Mouse (Mus musculus) midbrain, embryonic 14.5 days (tissue): ENCODE measurements around the gene Sirpb1a. TPM values are rescaled to one million over a fixed set of nuclear protein-coding genes. Genes with fewer than 3 reads are reported as not detected.
A peak's percentile ranks its signal among the peaks of the same experiment; 100 is the strongest.
"Not testable (repeated sequence)": the region's sequence is repeated elsewhere in the genome, so short reads cannot be mapped to it uniquely, and the experiment has no call there.

ENCODE experiments used
- ATAC-seq: fragments of 200-750 bp; cut with Nextera tagmentation; 2 replicates; pipeline ENCODE4 v1.8.0; 2017; ENCODE audit warnings: moderate number of reproducible peaks, moderate library complexity; ENCODE audit not compliant: low FRiP score, low TSS enrichment
- DNase-seq: peaks from one replicate; pipeline ENCODE4 v3.0.0-alpha.2; 2015
- H3K27ac ChIP-seq: fragments of 300-500 bp; sonication (generic); replicated peaks from 2 replicates; pipeline ENCODE4 v1.5.1; 2014; ENCODE audit warnings: mild to moderate bottlenecking, low read depth, low read length, moderate library complexity
- H3K27me3 ChIP-seq: fragments of 300-500 bp; sonication (generic); 2 replicates; pipeline ENCODE4 v1.6.1; 2014; ENCODE audit warnings: low read length, control low read depth, mixed read lengths; ENCODE audit not compliant: control insufficient read depth, insufficient read depth
- H3K36me3 ChIP-seq: fragments of 300-500 bp; sonication (generic); 2 replicates; pipeline ENCODE4 v1.6.1; 2014; ENCODE audit warnings: low read length, control low read depth; ENCODE audit not compliant: control insufficient read depth, insufficient read depth
- H3K4me1 ChIP-seq: fragments of 300-500 bp; sonication (generic); 2 replicates; pipeline ENCODE4 v1.6.1; 2014; ENCODE audit warnings: mild to moderate bottlenecking, antibody characterized with exemption, low read length, control low read depth; ENCODE audit not compliant: control insufficient read depth, insufficient read depth
- H3K4me2 ChIP-seq: fragments of 300-500 bp; sonication (generic); 2 replicates; pipeline ENCODE4 v1.6.1; 2014; ENCODE audit warnings: mild to moderate bottlenecking, low read length, moderate library complexity
- H3K4me3 ChIP-seq: fragments of 300-500 bp; sonication (generic); replicated peaks from 2 replicates; pipeline ENCODE4 v1.5.1; 2014; ENCODE audit warnings: low read depth, low read length
- H3K9ac ChIP-seq: fragments of 300-500 bp; sonication (generic); replicated peaks from 2 replicates; pipeline ENCODE4 v1.6.1; 2014; ENCODE audit warnings: mild to moderate bottlenecking, low read length, moderate library complexity
- H3K9me3 ChIP-seq: fragments of 300-500 bp; sonication (generic); 2 replicates; pipeline ENCODE4 v1.6.1; 2016; ENCODE audit warnings: low read length, control low read depth, mixed read lengths; ENCODE audit not compliant: control insufficient read depth
- WGBS: fragments of 180-500 bp; shearing (Covaris S2); extraction: QIAGEN DNeasy Blood & Tissue Kit; methylation state at CpG from one replicate; pipeline ENCODE4 v1.1.7; 2014; 5-methylcytosine and 5-hydroxymethylcytosine counted together
- polyA plus RNA-seq: library from polyadenylated mRNA; unstranded; fragments of >200 nt; fragmentation: Nextera tagmentation; extraction: Ambion mirVana; gene quantifications from 2 replicates; pipeline ENCODE4 v1.2.1, GENCODE M21; 2014

The Sirpb1a gene
- not detected in 2 replicates for polyA plus RNA-seq

GRCm38 (mm10) chr3:15426447-15426846 lies at the start of gene Sirpb1a:
TSS of gene Sirpb1a (minus strand) at chr3:15426520.
- H3K36me3 ChIP-seq, ATAC-seq, H3K4me2 ChIP-seq, DNase-seq, H3K4me1 ChIP-seq, H3K9me3 ChIP-seq, H3K27ac ChIP-seq, H3K4me3 ChIP-seq, H3K27me3 ChIP-seq, H3K9ac ChIP-seq: not testable (repeated sequence)
- 96% methylated on average over 1 of the region's 1 CpGs for WGBS

DNA sequence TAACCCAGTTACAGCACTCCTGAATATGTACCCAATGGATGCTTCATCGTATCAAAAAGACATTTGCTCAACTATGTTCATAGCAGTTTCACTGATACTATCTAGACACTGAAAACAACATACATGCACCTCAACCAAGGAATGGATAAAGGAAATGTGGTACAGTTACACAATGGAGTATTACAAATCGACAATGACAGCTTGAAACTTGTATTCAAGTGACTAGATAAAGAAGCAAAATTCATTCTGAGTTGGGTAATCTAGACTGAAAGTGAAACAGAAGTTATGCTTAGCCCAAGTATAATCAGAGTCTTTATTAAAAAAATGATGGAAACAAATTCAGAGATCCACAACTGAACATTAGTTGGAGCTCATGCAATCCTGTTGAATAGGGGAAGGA lies 48.5 kb upstream of the Sirpb1a start:
- ATAC-seq, H3K9me3 ChIP-seq, DNase-seq, H3K4me1 ChIP-seq, H3K27me3 ChIP-seq, H3K4me2 ChIP-seq, H3K9ac ChIP-seq, H3K36me3 ChIP-seq, H3K27ac ChIP-seq, H3K4me3 ChIP-seq: not testable (repeated sequence)
- 88% methylated on average over 1 of the region's 2 CpGs for WGBS

- WGBS = 83% methylated on average over 1 of the region's 3 CpGs
- DNase-seq = not testable (repeated sequence)
Observed at GRCm38 (mm10) chr3:15470158-15470557, 43.8 kb upstream of the Sirpb1a start.

DNA sequence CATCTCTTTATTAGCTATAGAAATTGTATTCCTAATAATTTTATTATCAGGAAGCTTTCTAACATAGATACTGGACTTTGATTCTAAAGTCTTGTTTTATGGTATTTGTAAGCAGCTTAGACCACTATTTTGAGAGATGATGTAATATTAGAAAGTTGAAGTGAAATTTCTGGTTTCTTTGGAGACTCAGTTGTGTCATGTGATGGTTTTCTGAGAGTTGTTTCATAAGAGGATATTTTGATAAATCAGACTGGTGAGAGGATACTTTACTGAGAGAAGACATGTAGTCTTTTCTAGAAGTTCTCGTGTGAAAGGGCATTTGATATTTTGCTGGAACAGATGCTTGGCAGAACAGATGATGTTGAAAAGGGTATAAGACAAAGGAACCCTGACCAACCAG lies 17.6 kb upstream of the Sirpb1a start:
- H3K36me3 ChIP-seq, DNase-seq, H3K4me3 ChIP-seq, H3K4me1 ChIP-seq, H3K27me3 ChIP-seq, ATAC-seq, H3K9me3 ChIP-seq, H3K9ac ChIP-seq, H3K4me2 ChIP-seq, H3K27ac ChIP-seq: not testable (repeated sequence)
- WGBS = 85% methylated on average over 1 of the region's 1 CpGs

More at GRCm38 (mm10) chr3:15470158-15470557, 43.8 kb upstream of the Sirpb1a start:
- H3K9me3 ChIP-seq, H3K4me3 ChIP-seq, H3K4me1 ChIP-seq, H3K9ac ChIP-seq, H3K36me3 ChIP-seq, H3K27ac ChIP-seq, ATAC-seq, H3K27me3 ChIP-seq, H3K4me2 ChIP-seq: not testable (repeated sequence)

- not testable (repeated sequence) for H3K4me2 ChIP-seq, ATAC-seq, H3K4me1 ChIP-seq, H3K36me3 ChIP-seq, H3K9me3 ChIP-seq, H3K27me3 ChIP-seq, H3K4me3 ChIP-seq, DNase-seq, H3K27ac ChIP-seq, H3K9ac ChIP-seq
- WGBS = 69% methylated on average over 1 of the region's 1 CpGs
Observed at GRCm38 (mm10) chr3:15439844-15440243, 13.5 kb upstream of the Sirpb1a start.

DNA sequence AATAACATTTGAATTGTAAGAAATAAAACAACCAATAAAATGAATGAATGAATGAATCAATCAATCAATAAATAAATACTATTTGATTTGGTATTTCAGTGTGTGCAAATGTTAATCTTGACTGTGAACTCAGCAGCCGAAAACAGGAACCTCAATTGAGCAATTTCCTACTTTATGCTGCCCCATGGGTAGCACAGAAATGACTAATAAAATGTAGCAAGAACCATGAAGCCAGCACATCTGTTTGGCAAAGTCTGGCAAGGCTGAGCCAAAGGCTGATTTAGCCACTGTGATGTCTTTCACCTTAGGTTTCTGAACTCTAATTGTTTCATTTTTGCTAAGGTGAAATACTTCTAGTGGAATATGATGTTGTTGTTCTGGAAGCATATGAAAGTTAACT lies 1.6 kb upstream of the Sirpb1a start:
- Histone ChIP-seq H3K9me3 (no peaks in the 10 kb centered on the region), H3K4me1 (no peaks in the 10 kb centered on the region), H3K4me3 (no peak overlapping the region), H3K36me3 (no peaks in the 10 kb centered on the region), H3K4me2 (no peak overlapping the region), H3K27me3 (no peaks in the 10 kb centered on the region), H3K9ac (no peak overlapping the region), H3K27ac (no peak overlapping the region)
- ATAC-seq (no peak), DNase-seq (no peak)
- 85% methylated on average over 1 of the region's 1 CpGs for WGBS

DNA sequence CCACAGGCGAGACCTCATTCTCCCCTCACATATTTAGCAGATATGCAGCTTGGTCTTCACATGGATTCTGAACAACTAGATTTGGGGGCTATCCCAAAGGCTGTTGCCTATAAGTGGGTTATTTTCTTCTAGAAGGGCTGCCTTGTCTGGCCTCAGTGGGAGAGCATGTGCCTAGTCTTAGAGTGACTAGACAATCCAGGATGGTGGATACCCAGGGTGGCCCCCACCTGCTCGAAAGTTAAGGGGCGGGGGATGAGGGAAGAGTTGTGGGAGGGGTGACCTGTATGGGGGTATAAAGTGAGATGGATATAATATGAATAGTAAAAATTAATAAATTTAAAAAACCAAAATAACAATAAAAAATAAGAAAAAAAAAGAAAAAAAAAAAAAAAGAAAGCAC lies 70.6 kb downstream of the Sirpb1a start:
- not testable (repeated sequence) for H3K27me3 ChIP-seq, H3K4me1 ChIP-seq, H3K36me3 ChIP-seq, H3K4me3 ChIP-seq, H3K4me2 ChIP-seq, H3K27ac ChIP-seq, H3K9me3 ChIP-seq, H3K9ac ChIP-seq, DNase-seq
- ATAC-seq = peak; percentile 19; the same call in 1 of the 2 replicates
- 83% methylated on average over 3 of the region's 3 CpGs for WGBS

DNA sequence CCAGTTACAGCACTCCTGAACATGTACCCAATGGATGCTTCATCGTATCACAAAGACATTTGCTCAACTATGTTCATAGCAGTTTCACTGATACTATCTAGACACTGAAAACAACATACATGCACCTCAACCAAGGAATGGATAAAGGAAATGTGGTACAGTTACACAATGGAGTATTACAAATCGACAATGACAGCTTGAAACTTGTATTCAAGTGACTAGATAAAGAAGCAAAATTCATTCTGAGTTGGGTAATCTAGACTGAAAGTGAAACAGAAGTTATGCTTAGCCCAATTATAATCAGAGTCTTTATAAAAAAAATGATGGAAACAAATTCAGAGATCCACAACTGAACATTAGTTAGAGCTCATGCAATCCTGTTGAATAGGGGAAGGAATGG lies 76.0 kb downstream of the Sirpb1a start:
- not testable (repeated sequence) for H3K9me3 ChIP-seq, H3K27me3 ChIP-seq, DNase-seq, H3K9ac ChIP-seq, H3K36me3 ChIP-seq, ATAC-seq, H3K4me2 ChIP-seq, H3K4me3 ChIP-seq, H3K27ac ChIP-seq, H3K4me1 ChIP-seq
- WGBS = 91% methylated on average over 1 of the region's 2 CpGs

GRCm38 (mm10) chr3:15345606-15346005 lies 80.7 kb downstream of the Sirpb1a start:
- not testable (repeated sequence) for H3K4me1 ChIP-seq, H3K27ac ChIP-seq, H3K9ac ChIP-seq, H3K9me3 ChIP-seq, H3K4me3 ChIP-seq, ATAC-seq, H3K36me3 ChIP-seq, H3K27me3 ChIP-seq, H3K4me2 ChIP-seq, DNase-seq
- 66% methylated on average over 3 of the region's 3 CpGs for WGBS
